Mouse (Mus musculus): ENCODE results near the gene Zswim5.

Gene Zswim5

GRCm38 (mm10) chr4:116928006-116928651 is 51.0 kb downstream of the Zswim5 start:
- WGBS, result 31% methylated on average over 4 of the region's 4 CpGs

GRCm38 (mm10) chr4:116939585-116939984 is 62.4 kb downstream of the Zswim5 start:
- WGBS, result 62% methylated on average over 4 of the region's 4 CpGs

GRCm38 (mm10) chr4:116942695-116943094 is 65.5 kb downstream of the Zswim5 start:
- WGBS, result 92% methylated on average over 2 of the region's 2 CpGs

GRCm38 (mm10) chr4:116944055-116944454 is 66.9 kb downstream of the Zswim5 start:
- WGBS, result 45% methylated on average over 5 of the region's 5 CpGs

- WGBS, result 70% methylated on average over 1 of the region's 1 CpGs
These were observed 74.5 kb downstream of the Zswim5 start for GRCm38 (mm10) chr4:116951642-116952041.

- WGBS, result 92% methylated on average over 7 of the region's 7 CpGs
These were observed 77.8 kb downstream of the Zswim5 start for GRCm38 (mm10) chr4:116954951-116955350.

GRCm38 (mm10) chr4:116976503-116976902 is 99.3 kb downstream of the Zswim5 start:
- 71% methylated on average over 2 of the region's 2 CpGs for WGBS

- WGBS, result 88% methylated on average over 7 of the region's 7 CpGs
These were observed 108.5 kb downstream of the Zswim5 start for GRCm38 (mm10) chr4:116985681-116986080.

- WGBS, result 40% methylated on average over 17 of the region's 17 CpGs
These were observed 109.4 kb downstream of the Zswim5 start for GRCm38 (mm10) chr4:116986400-116987121.

GRCm38 (mm10) chr4:116987122-116987456 is 109.9 kb downstream of the Zswim5 start:
- WGBS, result 60% methylated on average over 5 of the region's 5 CpGs

- WGBS, result 71% methylated on average over 6 of the region's 6 CpGs
These were observed 112.6 kb downstream of the Zswim5 start for GRCm38 (mm10) chr4:116989731-116990130.

- WGBS, result 7% methylated on average over 7 of the region's 7 CpGs
These were observed 114.2 kb downstream of the Zswim5 start for GRCm38 (mm10) chr4:116991366-116991765.

- WGBS, result 1% methylated on average over 38 of the region's 38 CpGs
These were observed 116.8 kb downstream of the Zswim5 start, which contains the start of gene Urod for GRCm38 (mm10) chr4:116993672-116994621. TSS of gene Urod (minus strand) at chr4:116994413.

- WGBS, result under 1% methylated on average over 58 of the region's 58 CpGs
These were observed 118.1 kb downstream of the Zswim5 start, which contains the start of gene Hectd3 for GRCm38 (mm10) chr4:116995131-116995797. TSS of gene Hectd3 (plus strand) at chr4:116995317.

GRCm38 (mm10) chr4:116995798-116996135 is 118.6 kb downstream of the Zswim5 start:
- 1% methylated on average over 16 of the region's 16 CpGs for WGBS

- WGBS, result 95% methylated on average over 17 of the region's 17 CpGs
These were observed 122.5 kb downstream of the Zswim5 start for GRCm38 (mm10) chr4:116999513-117000154.

GRCm38 (mm10) chr4:117001957-117002356 is 124.8 kb downstream of the Zswim5 start:
- 93% methylated on average over 16 of the region's 16 CpGs for WGBS

GRCm38 (mm10) chr4:117002543-117003521 is 125.7 kb downstream of the Zswim5 start:
- 53% methylated on average over 38 of the region's 38 CpGs for WGBS

GRCm38 (mm10) chr4:117004649-117005048 is 127.5 kb downstream of the Zswim5 start:
- 84% methylated on average over 4 of the region's 4 CpGs for WGBS

Data from cerebral cortex, adult 2 months (tissue).